Mouse (Mus musculus) intestine, embryonic 16.5 days (tissue): ENCODE data around the gene L3mbtl1. TPM values are rescaled to one million over a fixed set of nuclear protein-coding genes. Genes with fewer than 3 reads are reported as not detected.
A peak's percentile ranks its signal among the peaks of the same experiment; 100 is the strongest.

Experiments used
- ATAC-seq: fragments of 200-750 bp; cut with Nextera tagmentation; 2 replicates; pipeline ENCODE4 v1.8.0; 2017; ENCODE audit warnings: moderate TSS enrichment, moderate library complexity
- H3K27ac ChIP-seq: fragments of 300-500 bp; sonication (generic); 2 replicates; pipeline ENCODE4 v1.5.1; 2014; ENCODE audit warnings: mild to moderate bottlenecking, low read length
- H3K27me3 ChIP-seq: fragments of 300-500 bp; sonication (generic); replicated peaks from 2 replicates; pipeline ENCODE4 v1.6.1; 2014; ENCODE audit warnings: low read length, control low read depth, mixed read lengths; ENCODE audit not compliant: control insufficient read depth, insufficient read depth
- H3K36me3 ChIP-seq: fragments of 300-500 bp; sonication (generic); 2 replicates; pipeline ENCODE4 v1.6.1; 2014; ENCODE audit warnings: low read length, control low read depth; ENCODE audit not compliant: control insufficient read depth, insufficient read depth
- H3K4me1 ChIP-seq: fragments of 300-500 bp; sonication (generic); 2 replicates; pipeline ENCODE4 v1.6.1; 2014; ENCODE audit warnings: low read length, control low read depth, mixed read lengths; ENCODE audit not compliant: control insufficient read depth, insufficient read depth
- H3K4me2 ChIP-seq: fragments of 300-500 bp; sonication (generic); 2 replicates; pipeline ENCODE4 v1.6.1; 2014; ENCODE audit warnings: low read depth, low read length, control low read depth
- H3K4me3 ChIP-seq: fragments of 300-500 bp; sonication (generic); 2 replicates; pipeline ENCODE4 v1.5.1; 2014; ENCODE audit warnings: mild to moderate bottlenecking, low read length
- H3K9ac ChIP-seq: fragments of 300-500 bp; sonication (generic); 2 replicates; pipeline ENCODE4 v1.6.1; 2014; ENCODE audit warnings: low read depth, low read length
- H3K9me3 ChIP-seq: fragments of 300-500 bp; sonication (generic); 2 replicates; pipeline ENCODE4 v1.6.1; 2016; ENCODE audit warnings: low read length, control low read depth; ENCODE audit not compliant: control insufficient read depth
- WGBS: fragments of 180-500 bp; shearing (Covaris S2); extraction: QIAGEN DNeasy Blood & Tissue Kit; methylation state at CpG from one replicate; pipeline ENCODE4 v1.1.7; 2014; 5-methylcytosine and 5-hydroxymethylcytosine counted together
- polyA plus RNA-seq: library from polyadenylated mRNA; unstranded; fragments of >200 nt; fragmentation: Nextera tagmentation; extraction: Ambion mirVana; gene quantifications from 2 replicates; pipeline ENCODE4 v1.2.1, GENCODE M21; 2015

The L3mbtl1 gene
- polyA plus RNA-seq, 1 experiment from 2014 or later: 0.09 TPM

DNA sequence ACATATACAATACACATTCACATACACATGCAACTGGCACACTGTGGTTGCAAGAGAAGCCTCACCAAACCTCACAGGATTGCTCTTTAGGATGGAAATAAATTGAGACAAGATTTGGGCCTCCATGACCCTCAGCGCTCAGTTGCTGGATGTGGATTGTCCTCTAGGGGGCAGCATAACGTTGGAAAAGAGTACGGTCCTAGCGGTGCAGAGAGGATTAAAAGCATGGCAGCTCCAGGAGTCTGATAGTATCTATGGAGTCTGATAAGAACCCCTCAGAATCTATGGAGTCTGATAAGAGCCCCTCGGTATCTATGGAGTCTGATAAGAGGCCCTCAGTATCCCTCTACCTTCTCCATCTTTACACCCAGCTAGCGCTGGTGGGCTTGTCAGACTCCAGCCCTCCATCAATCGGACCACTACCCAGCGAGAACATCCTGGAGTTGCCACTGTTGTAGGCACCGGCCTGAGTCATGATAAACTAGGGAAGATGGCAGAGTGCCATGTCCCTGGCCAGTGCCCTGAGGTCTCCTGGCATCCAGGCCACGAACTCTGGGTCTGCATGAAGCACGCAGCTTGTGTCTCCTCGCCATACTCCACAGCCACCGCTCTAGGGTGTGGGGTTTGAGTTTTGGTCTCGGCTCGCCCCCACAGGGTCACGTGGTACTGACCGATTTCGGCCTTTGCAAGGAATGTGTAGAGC is 55.4 kb downstream of the L3mbtl1 start:
- H3K36me3 ChIP-seq: no peaks in the 10 kb centered on the region
- H3K4me3 ChIP-seq: no peak overlapping the region
- 26% methylated on average over 18 of the region's 18 CpGs for WGBS
- ATAC-seq: peak; percentile 70
- H3K4me2 ChIP-seq: peak overlapping the region; percentile 43
- no peak overlapping the region for H3K9ac ChIP-seq
- H3K27me3 ChIP-seq: 0 out of 2 replicates have a peak, but pooled peaks cover 3% of the 10 kb centered on the region
- H3K9me3 ChIP-seq: no peaks in the 10 kb centered on the region
- H3K4me1 ChIP-seq: no peaks in the 10 kb centered on the region
- H3K27ac ChIP-seq: no peak overlapping the region

DNA sequence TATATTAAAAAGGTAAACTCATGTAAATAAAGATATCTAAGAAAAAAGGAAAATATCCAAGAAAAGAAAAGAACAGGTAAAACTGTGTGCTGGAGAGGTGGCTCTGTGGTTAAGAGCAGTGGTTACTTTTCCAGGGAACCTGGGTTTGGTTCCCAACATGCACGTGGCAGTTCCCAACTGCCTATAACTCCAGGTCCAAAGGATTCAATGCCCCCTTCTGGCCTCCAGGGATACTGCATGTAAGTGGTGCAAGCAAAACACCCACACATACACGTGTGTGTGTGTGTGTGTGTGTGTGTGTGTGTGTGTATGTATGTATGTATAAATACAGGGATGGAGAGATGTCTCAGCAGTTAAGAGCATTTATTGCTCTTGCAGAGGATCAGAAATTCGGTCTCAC is 56.5 kb downstream of the L3mbtl1 start:
- ATAC-seq: no peak
- 32% methylated on average over 3 of the region's 3 CpGs for WGBS
- no peaks in the 10 kb centered on the region for H3K9me3 ChIP-seq
- H3K4me1 ChIP-seq: no peaks in the 10 kb centered on the region
- no peak overlapping the region for H3K27ac ChIP-seq
- H3K4me2 ChIP-seq: no peak overlapping the region
- H3K36me3 ChIP-seq: no peaks in the 10 kb centered on the region
- H3K4me3 ChIP-seq: no peak overlapping the region
- no peak overlapping the region for H3K9ac ChIP-seq
- 0 out of 2 replicates have a peak, but pooled peaks cover 3% of the 10 kb centered on the region for H3K27me3 ChIP-seq

DNA sequence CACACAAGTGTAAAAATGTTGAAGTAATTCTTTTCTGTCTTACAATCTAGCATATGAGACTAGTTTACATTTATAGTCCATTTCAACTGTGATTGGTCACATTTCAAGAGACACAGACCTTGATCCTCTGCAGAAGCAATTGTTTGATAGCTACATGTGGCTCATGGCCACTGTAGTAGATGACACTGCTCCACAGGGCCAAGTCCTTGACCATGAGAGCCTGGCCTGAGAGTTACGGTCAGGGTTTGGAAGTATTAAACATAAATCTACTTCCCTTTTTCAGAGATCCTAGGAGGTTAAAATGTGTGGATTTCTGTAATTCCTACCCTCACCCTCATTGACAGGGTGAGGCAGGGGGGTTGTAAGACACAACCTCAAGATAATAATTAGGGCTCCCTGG is 57.8 kb downstream of the L3mbtl1 start:
- 89% methylated on average over 1 of the region's 1 CpGs for WGBS
- no peak for ATAC-seq
- no peaks in the 10 kb centered on the region for H3K9me3 ChIP-seq
- no peak overlapping the region for H3K4me2 ChIP-seq
- H3K27ac ChIP-seq: no peak overlapping the region
- H3K4me3 ChIP-seq: no peak overlapping the region
- H3K4me1 ChIP-seq: no peaks in the 10 kb centered on the region
- H3K27me3 ChIP-seq: 0 out of 2 replicates have a peak, but pooled peaks cover 3% of the 10 kb centered on the region
- no peak overlapping the region for H3K9ac ChIP-seq
- H3K36me3 ChIP-seq: no peaks in the 10 kb centered on the region

- Histone ChIP-seq H3K4me1 (no peaks in the 10 kb centered on the region), H3K4me2 (no peak overlapping the region), H3K9me3 (no peaks in the 10 kb centered on the region; the same call in 1 of the 2 replicates), H3K36me3 (no peaks in the 10 kb centered on the region), H3K9ac (no peak overlapping the region), H3K4me3 (no peak overlapping the region), H3K27me3 (0 out of 2 replicates have a peak, but pooled peaks cover 3% of the 10 kb centered on the region), H3K27ac (no peak overlapping the region)
- 74% methylated on average over 4 of the region's 4 CpGs for WGBS
- ATAC-seq: no peak
Observed at GRCm38 (mm10) chr2:163007299-163007698, 64.0 kb downstream of the L3mbtl1 start.

GRCm38 (mm10) chr2:163016916-163017743 is 73.9 kb downstream of the L3mbtl1 start, which contains the start of gene Ift52:
Ift52 (plus strand) TSS chr2:163017354.
- Histone ChIP-seq H3K27ac (peak within 1 kb of the TSS; percentile 49; the same call in 1 of the 2 replicates), H3K9ac (peak within 1 kb of the TSS; percentile 80), H3K27me3 (no peaks in the 10 kb centered on the region), H3K36me3 (no peaks in the 10 kb centered on the region), H3K4me2 (peak within 1 kb of the TSS; percentile 71), H3K4me3 (peak within 1 kb of the TSS; percentile 74), H3K9me3 (no peaks in the 10 kb centered on the region), H3K4me1 (peaks cover 9% of the 10 kb centered on the region)
- under 1% methylated on average over 57 of the region's 57 CpGs for WGBS
- ATAC-seq: peak; percentile 97

Other genes starting within 250 kb of the L3mbtl1 start
- 156 and 159 TPM in 2 replicates for gene Srsf6, start 11.9 kb upstream of the L3mbtl1 start, polyA plus RNA-seq
- 1.2 and 2.1 TPM in 2 replicates for gene Sgk2, start 43.9 kb downstream of the L3mbtl1 start, polyA plus RNA-seq
- 44.0 and 48.1 TPM in 2 replicates for gene Ift52, start 73.9 kb downstream of the L3mbtl1 start, polyA plus RNA-seq
- 18.0 and 19.0 TPM in 2 replicates for gene Mybl2, start 111.2 kb downstream of the L3mbtl1 start, polyA plus RNA-seq
- not detected in 2 replicates for gene Gtsf1l, start 144.4 kb downstream of the L3mbtl1 start, polyA plus RNA-seq